Mouse (Mus musculus) spleen, postnatal 36 days (tissue): ENCODE results near the gene Gfy.
A peak's percentile ranks its signal among the peaks of the same experiment; 100 is the strongest.

ENCODE experiments used
- DNase-seq, 2 experiments: peaks; one replicate each; pipeline ENCODE4 v3.0.0; 2022; ENCODE audit warnings: low spot score in 2 of 2, mixed read lengths in 1 of 2

Gene Gfy

GRCm38 (mm10) chr7:45179469-45179868 is at the start of gene Gfy:
Gfy (minus strand) TSS chr7:45179569.
- DNase-seq, result no peak

- DNase-seq, result no peak
These were observed 49.7 kb upstream of the Gfy start for GRCm38 (mm10) chr7:45229046-45229445.

- DNase-seq, result no peak
These were observed 49.2 kb upstream of the Gfy start for GRCm38 (mm10) chr7:45228548-45228947.

GRCm38 (mm10) chr7:45226421-45226820 is 47.1 kb upstream of the Gfy start:
- no peak for DNase-seq

- no peak for DNase-seq
These were observed 45.5 kb upstream of the Gfy start for GRCm38 (mm10) chr7:45224826-45225225.

- peak in 1 of 2 experiments; percentile 44 for DNase-seq
These were observed 42.3 kb upstream of the Gfy start for GRCm38 (mm10) chr7:45221680-45222079.

- DNase-seq, result no peak
These were observed 37.2 kb upstream of the Gfy start for GRCm38 (mm10) chr7:45216442-45217183.

GRCm38 (mm10) chr7:45215673-45216441 is 36.5 kb upstream of the Gfy start, which contains the start of gene Tead2:
Tead2 (plus strand) TSS chr7:45215753.
- DNase-seq, result no peak

GRCm38 (mm10) chr7:45213708-45214107 is 34.3 kb upstream of the Gfy start:
- DNase-seq, result no peak

GRCm38 (mm10) chr7:45212356-45212755 is 33.0 kb upstream of the Gfy start:
- no peak for DNase-seq

- no peak for DNase-seq
These were observed 32.5 kb upstream of the Gfy start, which contains the start of gene Dkkl1 for GRCm38 (mm10) chr7:45211851-45212251. Dkkl1 (minus strand) TSS chr7:45212147.

- DNase-seq, result no peak
These were observed 31.7 kb upstream of the Gfy start for GRCm38 (mm10) chr7:45211070-45211469.

- no peak for DNase-seq
These were observed 28.9 kb upstream of the Gfy start for GRCm38 (mm10) chr7:45208260-45208659.

- peak; percentile 93 to 95 for DNase-seq
These were observed 25.2 kb upstream of the Gfy start, which contains the start of gene Ccdc155 for GRCm38 (mm10) chr7:45204380-45205143. Ccdc155 (minus strand) TSS chr7:45204892.

- no peak for DNase-seq
These were observed 23.3 kb upstream of the Gfy start for GRCm38 (mm10) chr7:45202654-45203053.

GRCm38 (mm10) chr7:45198961-45199360 is 19.6 kb upstream of the Gfy start:
- DNase-seq, result no peak

- peak; percentile 61 to 66 for DNase-seq
These were observed 19.1 kb upstream of the Gfy start for GRCm38 (mm10) chr7:45198435-45198834.

GRCm38 (mm10) chr7:45196994-45197393 is 17.6 kb upstream of the Gfy start:
- DNase-seq, result no peak

GRCm38 (mm10) chr7:45196176-45196535 is 16.8 kb upstream of the Gfy start:
- DNase-seq, result no peak

- DNase-seq, result no peak
These were observed 16.2 kb upstream of the Gfy start for GRCm38 (mm10) chr7:45195341-45196175.
